Mouse (Mus musculus) CH12.LX (cell line): ENCODE results near the gene Olfr427. TPM values are rescaled to one million over a fixed set of nuclear protein-coding genes. Genes with fewer than 3 reads are reported as not detected.

ENCODE experiments used
- DNase-seq: peaks from one replicate; pipeline ENCODE4 v3.0.0-alpha.2; 2013; ENCODE audit errors: extremely low read depth
- H3K27ac ChIP-seq: 2 replicates; pipeline ENCODE4 v1.5.1; 2012; ENCODE audit warnings: low read depth, mild to moderate bottlenecking, control low read depth, moderate library complexity; ENCODE audit not compliant: insufficient read depth
- H3K27me3 ChIP-seq: replicated peaks from 2 replicates; pipeline ENCODE3; 2012; ENCODE audit warnings: inconsistent platforms
- H3K36me3 ChIP-seq, 2 experiments: replicated peaks in 1 of 2; 2 replicates each; pipeline versions ENCODE3 to v1.6.1; 2012; ENCODE audit warnings: inconsistent platforms in 1 of 2, low read length in 1 of 2, mild to moderate bottlenecking in 1 of 2, mixed read lengths in 1 of 2, moderate library complexity in 1 of 2; ENCODE audit not compliant: control insufficient read depth in 1 of 2, insufficient read depth in 1 of 2
- H3K4me1 ChIP-seq, 2 experiments: 2 replicates each; pipeline ENCODE4 v1.6.1; 2012; ENCODE audit warnings: inconsistent platforms in 1 of 2, moderate library complexity in 1 of 2; ENCODE audit not compliant: insufficient read depth in 2 of 2, control insufficient read depth in 1 of 2
- H3K4me2 ChIP-seq: 2 replicates; pipeline ENCODE4 v1.6.1; 2012; ENCODE audit warnings: low read depth, mild to moderate bottlenecking, control low read depth; ENCODE audit not compliant: poor library complexity, insufficient read depth, severe bottlenecking
- H3K4me3 ChIP-seq, 3 experiments: fragments of 150-350 bp in 1 of 3; sonication (generic) in 1 of 3; replicated peaks in 1 of 3; 2 replicates each; pipeline versions ENCODE3 to v1.5.1; 2011 to 2012; ENCODE audit warnings: low read depth in 2 of 3, low read length in 2 of 3, mild to moderate bottlenecking in 2 of 3, moderate library complexity in 2 of 3, control low read depth in 1 of 3, improper control_type of control experiment in 1 of 3, inconsistent platforms in 1 of 3, mixed read lengths in 1 of 3; ENCODE audit not compliant: poor library complexity in 1 of 3
- H3K79me2 ChIP-seq: replicated peaks from 2 replicates; pipeline ENCODE4 v1.6.1; 2012; ENCODE audit warnings: mild to moderate bottlenecking, moderate library complexity; ENCODE audit not compliant: control insufficient read depth, poor library complexity, insufficient read depth, severe bottlenecking; ENCODE audit errors: extremely low read depth
- H3K9ac ChIP-seq: 2 replicates; pipeline ENCODE4 v1.6.1; 2012; ENCODE audit warnings: low read depth, mild to moderate bottlenecking, control low read depth, moderate library complexity; ENCODE audit not compliant: insufficient read depth
- H3K9me3 ChIP-seq: replicated peaks from 2 replicates; pipeline ENCODE3; 2012; ENCODE audit warnings: low read length, inconsistent platforms, mixed read lengths
- CHD1 ChIP-seq: IDR thresholded peaks from 2 replicates; pipeline ENCODE4 v1.6.1; 2012; ENCODE audit warnings: low read depth, low read length, improper control_type of control experiment, inconsistent platforms
- CHD2 ChIP-seq: IDR thresholded peaks from 2 replicates; pipeline ENCODE4 v1.6.1; 2011; ENCODE audit warnings: low read length, improper control_type of control experiment
- CTCF ChIP-seq, 2 experiments: IDR thresholded peaks in 1 of 2; conservative IDR thresholded peaks in 1 of 2; 2 replicates each; pipeline ENCODE4 v1.5.1; 2011 to 2012; ENCODE audit warnings: low read depth in 2 of 2, low read length in 2 of 2, improper control_type of control experiment in 1 of 2, inconsistent platforms in 1 of 2, mild to moderate bottlenecking in 1 of 2, moderate library complexity in 1 of 2
- E2F4 ChIP-seq: IDR thresholded peaks from 2 replicates; pipeline ENCODE4 v1.6.1; 2011; ENCODE audit warnings: low read depth, low read length, improper control_type of control experiment; ENCODE audit not compliant: insufficient replicate concordance
- ELF1 ChIP-seq: IDR thresholded peaks from 2 replicates; pipeline ENCODE4 v1.6.1; 2014; ENCODE audit warnings: low read depth, mild to moderate bottlenecking, inconsistent platforms, low read length, improper control_type of control experiment
- EP300 ChIP-seq: IDR thresholded peaks from 2 replicates; pipeline ENCODE4 v1.6.1; 2011; ENCODE audit warnings: low read length, improper control_type of control experiment
- GABPA ChIP-seq: IDR thresholded peaks from 2 replicates; pipeline ENCODE4 v1.6.1; 2012; ENCODE audit warnings: low read depth, low read length, improper control_type of control experiment, inconsistent platforms; ENCODE audit not compliant: insufficient replicate concordance
- HCFC1 ChIP-seq: IDR thresholded peaks from 2 replicates; pipeline ENCODE4 v1.6.1; 2012; ENCODE audit warnings: low read depth, mild to moderate bottlenecking, inconsistent platforms, low read length, improper control_type of control experiment
- JUND ChIP-seq: conservative IDR thresholded peaks from 2 replicates; pipeline ENCODE4 v1.6.1; 2011; ENCODE audit warnings: low read depth, low read length, improper control_type of control experiment
- MAFK ChIP-seq: IDR thresholded peaks from 2 replicates; pipeline ENCODE4 v1.6.1; 2011; ENCODE audit warnings: low read length, improper control_type of control experiment; ENCODE audit not compliant: insufficient replicate concordance
- MAX ChIP-seq: IDR thresholded peaks from 2 replicates; pipeline ENCODE4 v1.6.1; 2011; ENCODE audit warnings: low read length, improper control_type of control experiment
- MAZ ChIP-seq: IDR thresholded peaks from 2 replicates; pipeline ENCODE4 v1.6.1; 2012; ENCODE audit warnings: low read depth, mild to moderate bottlenecking, inconsistent platforms, low read length, improper control_type of control experiment, moderate library complexity
- MEF2A ChIP-seq: IDR thresholded peaks from 2 replicates; pipeline ENCODE4 v1.6.1; 2014; ENCODE audit warnings: low read depth, mild to moderate bottlenecking, inconsistent platforms, low read length, improper control_type of control experiment, borderline replicate concordance
- MXI1 ChIP-seq: IDR thresholded peaks from 2 replicates; pipeline ENCODE4 v1.6.1; 2011; ENCODE audit warnings: mild to moderate bottlenecking, low read depth, low read length, improper control_type of control experiment
- NELFE ChIP-seq: IDR thresholded peaks from 2 replicates; pipeline ENCODE4 v1.6.1; 2011; ENCODE audit warnings: low read depth, low read length, improper control_type of control experiment
- NRF1 ChIP-seq: IDR thresholded peaks from 2 replicates; pipeline ENCODE4 v1.6.1; 2014; ENCODE audit warnings: low read depth, mild to moderate bottlenecking, inconsistent platforms, low read length, improper control_type of control experiment, moderate library complexity
- PAX5 ChIP-seq: IDR thresholded peaks from 2 replicates; pipeline ENCODE4 v1.6.1; 2012; ENCODE audit warnings: low read length, inconsistent platforms, mixed read lengths
- POLR2A ChIP-seq: IDR thresholded peaks from 2 replicates; pipeline ENCODE4 v1.6.1; 2011; ENCODE audit warnings: low read depth, mild to moderate bottlenecking, improper control_type of control experiment, low read length
- RCOR1 ChIP-seq: conservative IDR thresholded peaks from 2 replicates; pipeline ENCODE4 v1.6.1; 2012; ENCODE audit warnings: low read depth, mild to moderate bottlenecking, inconsistent platforms, low read length, improper control_type of control experiment
- SIN3A ChIP-seq: IDR thresholded peaks from 2 replicates; pipeline ENCODE4 v1.6.1; 2012; ENCODE audit warnings: low read length, improper control_type of control experiment, inconsistent platforms
- TBP ChIP-seq: conservative IDR thresholded peaks from 2 replicates; pipeline ENCODE4 v1.6.1; 2011; ENCODE audit warnings: low read depth, low read length, improper control_type of control experiment
- USF1 ChIP-seq: IDR thresholded peaks from 2 replicates; pipeline ENCODE4 v1.6.1; 2014; ENCODE audit warnings: low read depth, mild to moderate bottlenecking, inconsistent platforms, low read length, improper control_type of control experiment
- USF2 ChIP-seq: conservative IDR thresholded peaks from 2 replicates; pipeline ENCODE4 v1.6.1; 2011; ENCODE audit warnings: low read depth, low read length, improper control_type of control experiment
- ZC3H11A ChIP-seq: IDR thresholded peaks from 2 replicates; pipeline ENCODE4 v1.6.1; 2012; ENCODE audit warnings: low read depth, mild to moderate bottlenecking, inconsistent platforms, low read length, improper control_type of control experiment
- ZKSCAN1 ChIP-seq: IDR thresholded peaks from 2 replicates; pipeline ENCODE4 v1.6.1; 2012; ENCODE audit warnings: low read depth, inconsistent platforms, low read length, improper control_type of control experiment, borderline replicate concordance
- ZMIZ1 ChIP-seq: IDR thresholded peaks from 2 replicates; pipeline ENCODE4 v1.6.1; 2012; ENCODE audit warnings: low read depth, mild to moderate bottlenecking, inconsistent platforms, low read length, improper control_type of control experiment
- dilution Hi-C: fragments of 300-500 bp; cut with MboI; formaldehyde crosslinking; loops from 2 replicates; pipeline ENCODE4 v1.14.3; 2020; ENCODE audit warnings: low sequenced_read_pairs; ENCODE audit not compliant: extremely low pct_unique_long_range_greater_than_20kb, extremely low pct_ligation_motif_present
- in situ Hi-C: fragments of 300-500 bp; cut with MboI; formaldehyde crosslinking; loops from 3 replicates; pipeline ENCODE4 v1.14.3; 2019; ENCODE audit warnings: low sequenced_read_pairs, low pct_ligation_motif_present, low pct_unique_long_range_greater_than_20kb, mixed read lengths
- polyA plus RNA-seq: library from polyadenylated mRNA; unstranded; fragments of >175 nt; gene quantifications from 2 replicates; pipeline ENCODE4 v1.2.1, GENCODE M21; 2012; ENCODE audit warnings: low read depth; ENCODE audit not compliant: insufficient read length
- total RNA-seq, 2 experiments: library from RNA; depleted of rRNA; stranded (reverse); fragments of 300-350 nt in 1 of 2; fragments of >200 nt in 1 of 2; gene quantifications; 2 replicates each; pipeline ENCODE4 v1.2.3; 2012 to 2014

Olfr427 gene
- total and polyA plus RNA-seq, 3 experiments, result not detected

DNA sequence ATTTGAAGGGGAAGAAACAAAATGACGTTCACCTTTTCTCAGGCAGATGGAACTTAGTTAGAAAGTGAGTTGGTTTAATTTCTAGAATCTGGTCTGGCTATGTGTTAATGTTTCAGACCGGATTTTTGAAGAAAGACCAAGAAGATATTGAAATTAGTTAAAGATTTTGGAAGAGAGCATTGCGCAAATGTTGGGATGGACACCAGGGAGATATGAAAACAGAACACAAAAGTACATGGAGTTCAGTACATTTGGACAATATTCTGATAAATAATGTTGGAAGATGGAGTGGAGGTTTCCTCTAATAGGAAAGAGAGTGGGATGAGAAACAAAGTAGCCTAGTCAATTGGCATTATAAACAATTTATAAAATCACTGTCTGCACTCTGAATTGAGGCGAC, 45.2 kb upstream of the Olfr427 start:
- in situ Hi-C loops (no loop called here), dilution Hi-C loops (no loop called here)
- Histone ChIP-seq H3K27me3 (no peaks in the 10 kb centered on the region), H3K9ac (no peak overlapping the region), H3K4me3 (no peak overlapping the region), H3K9me3 (peaks cover 3% of the 10 kb centered on the region)
- TF ChIP-seq NRF1, result no peak
- TF ChIP-seq CTCF (conservative IDR thresholded peaks at IDR 0.05 in 1 of 2, IDR thresholded peaks at IDR 0.05 in 1 of 2; ENCODE audit: low read depth in 2 of 2, low read length in 2 of 2), result no peak
- no peak for TF ChIP-seq ZKSCAN1
- TF ChIP-seq MAZ, result no peak
- no peak for TF ChIP-seq MAX
- TF ChIP-seq MEF2A, result no peak
- no peak for TF ChIP-seq EP300
- TF ChIP-seq E2F4, result no peak
- TF ChIP-seq NELFE, result no peak
- no peak for TF ChIP-seq MXI1
- TF ChIP-seq CHD1, result no peak
- TF ChIP-seq TBP, result no peak
- TF ChIP-seq, all 38 proteins: peak for 0
- no peak for DNase-seq
- no peaks in the 10 kb centered on the region for H3K79me2 ChIP-seq
- no peak overlapping the region for H3K4me2 ChIP-seq
- H3K27ac ChIP-seq, result no peak overlapping the region; the same call in 1 of the 2 replicates
- peaks cover 7 to 10% of the 10 kb centered on the region in 2 experiments; a peak in 3 of 4 replicates for H3K4me1 ChIP-seq
- H3K36me3 ChIP-seq, result no peaks in the 10 kb centered on the region

DNA sequence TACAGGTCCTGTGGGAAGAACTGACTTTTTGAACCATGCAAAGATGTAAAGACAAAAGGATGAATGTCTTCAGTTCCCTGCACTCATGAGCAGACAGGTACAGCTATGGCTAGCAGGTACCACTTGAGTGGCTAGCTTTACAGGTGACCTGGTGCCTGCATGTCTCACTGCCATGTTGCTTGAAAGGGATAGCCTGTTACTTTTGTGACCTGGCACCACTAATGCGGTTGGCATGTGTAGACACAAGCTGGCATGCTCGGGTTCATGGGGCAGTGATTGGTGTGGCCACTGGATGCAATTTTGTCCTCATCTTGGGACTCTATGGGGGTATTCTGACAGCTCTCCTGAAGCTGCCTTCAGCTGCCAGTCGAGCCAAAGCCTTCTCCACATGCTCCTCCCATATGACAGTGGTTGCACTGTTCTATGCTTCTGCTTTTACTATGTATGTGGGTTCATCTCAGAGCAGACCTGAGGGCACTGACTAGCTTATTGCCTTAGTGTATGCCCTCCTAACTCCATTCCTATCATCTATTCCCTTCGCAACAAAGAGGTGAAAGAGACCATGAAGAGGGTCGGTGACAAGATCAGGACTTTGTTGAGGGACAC, 44.7 kb upstream of the Olfr427 start:
- Histone ChIP-seq H3K4me1 (peaks cover 7 to 10% of the 10 kb centered on the region in 2 experiments; a peak in 3 of 4 replicates), H3K36me3 (no peaks in the 10 kb centered on the region), H3K27ac (no peak overlapping the region; the same call in 1 of the 2 replicates), H3K9me3 (peaks cover 3% of the 10 kb centered on the region), H3K79me2 (no peaks in the 10 kb centered on the region), H3K4me2 (no peak overlapping the region), H3K4me3 (no peak overlapping the region), H3K9ac (no peak overlapping the region), H3K27me3 (no peaks in the 10 kb centered on the region)
- in situ Hi-C loops (no loop called here), dilution Hi-C loops (no loop called here)
- no peak for DNase-seq
- TF ChIP-seq ZC3H11A (no peak), MAFK (no peak), NELFE (no peak), TBP (no peak), MAZ (no peak), POLR2A (no peak), USF2 (no peak), GABPA (no peak), CHD2 (no peak), JUND (no peak), ZMIZ1 (no peak), SIN3A (no peak), RCOR1 (no peak), ELF1 (no peak), USF1 (no peak), PAX5 (no peak), HCFC1 (no peak)
